7 mouse cellular contexts compared by ENCODE assay signal in the genomic region with DNA sequence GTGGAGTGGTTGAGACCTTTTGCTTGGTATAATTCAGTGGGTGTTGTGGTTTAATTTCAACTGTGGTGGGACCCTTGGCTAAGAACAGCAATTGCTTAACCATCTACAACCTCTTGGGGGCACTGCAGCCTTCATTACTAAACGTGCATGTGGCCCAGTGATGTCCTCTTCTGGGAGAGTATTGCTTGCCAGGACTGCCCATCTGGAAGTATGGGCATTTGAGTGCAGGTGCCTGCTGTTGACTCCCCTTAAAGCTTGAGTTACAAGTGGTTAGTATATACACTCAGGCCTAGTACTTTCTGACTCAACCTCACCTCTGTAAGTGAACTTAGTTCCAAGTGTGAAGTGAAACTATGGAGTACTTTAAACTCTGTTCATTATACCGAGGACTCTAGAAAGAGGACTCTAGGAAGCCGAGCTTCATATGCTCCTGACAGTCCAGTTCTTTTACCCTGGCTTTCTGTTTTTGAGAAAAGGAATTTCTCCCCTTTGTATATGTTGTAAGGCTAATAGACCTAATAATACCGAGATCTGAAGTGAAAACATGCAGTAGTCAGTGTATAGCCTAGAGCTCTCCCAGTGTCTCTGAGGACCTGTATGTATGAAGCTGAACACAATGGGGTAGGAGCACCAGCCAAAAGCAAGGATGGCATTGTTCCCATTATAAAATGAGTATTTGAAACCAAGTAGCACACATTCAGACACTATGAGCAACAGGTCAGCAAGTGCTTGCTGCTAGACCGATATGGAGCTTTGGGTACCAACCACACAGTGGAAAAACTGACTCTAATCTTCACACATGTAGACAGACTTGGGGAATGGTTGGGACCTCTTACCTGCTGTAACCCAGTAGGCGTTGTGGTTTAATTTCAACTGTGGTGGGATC. TPM values are rescaled to one million over a fixed set of nuclear protein-coding genes. Genes with fewer than 3 reads are reported as not detected.
DNase-seq lines count a peak whose midpoint lies in the region; ATAC-seq and TF ChIP-seq lines count a peak whose summit lies in the region.

No protein-coding gene starts in this region.

- H3K36me3 ChIP-seq in C2C12 (ENCODE audit: control insufficient read depth, insufficient read depth) (peaks cover 17% of the 10 kb centered on the region), G1E (replicated peaks) (peaks cover 43% of the 10 kb centered on the region)
- peaks cover 8% of the 10 kb centered on the region; the same call in 1 of the 2 replicates for H3K36me3 ChIP-seq in forebrain, embryonic 16.5 days (ENCODE audit: control insufficient read depth, insufficient read depth)
- peaks cover 8% of the 10 kb centered on the region for H3K36me3 ChIP-seq in intestine, embryonic 16.5 days (ENCODE audit: control insufficient read depth, insufficient read depth, low read length)
- H3K36me3 ChIP-seq in liver, embryonic 12.5 days = peaks cover 29% of the 10 kb centered on the region
- peaks cover 17% of the 10 kb centered on the region for H3K36me3 ChIP-seq in neural tube, embryonic 12.5 days

- H3K27ac ChIP-seq in forebrain, embryonic 16.5 days (ENCODE audit: low read length) = no peak overlapping the region
- H3K27ac ChIP-seq in intestine, embryonic 16.5 days (ENCODE audit: low read length) = no peak overlapping the region
- H3K27ac ChIP-seq in liver, embryonic 12.5 days = peak overlapping the region; percentile 23; the same call in 1 of the 2 replicates
- no peak overlapping the region for H3K27ac ChIP-seq in neural tube, embryonic 12.5 days

- H3K4me2 ChIP-seq in forebrain, embryonic 16.5 days (ENCODE audit: low read length) = no peak overlapping the region
- H3K4me2 ChIP-seq in intestine, embryonic 16.5 days (ENCODE audit: low read depth, low read length) = no peak overlapping the region
- H3K4me2 ChIP-seq in liver, embryonic 12.5 days = no peak overlapping the region
- H3K4me2 ChIP-seq in neural tube, embryonic 12.5 days (replicated peaks) = no peak overlapping the region

- H3K4me3 ChIP-seq in C2C12 (ENCODE audit: insufficient read depth, poor library complexity, severe bottlenecking) (no peak overlapping the region), G1E (ENCODE audit: low read depth, low read length) (no peak overlapping the region)
- no peak overlapping the region for H3K4me3 ChIP-seq in forebrain, embryonic 16.5 days (replicated peaks; ENCODE audit: low read length)
- H3K4me3 ChIP-seq in intestine, embryonic 16.5 days (ENCODE audit: low read length) = no peak overlapping the region
- H3K4me3 ChIP-seq in liver, embryonic 12.5 days = no peak overlapping the region
- no peak overlapping the region for H3K4me3 ChIP-seq in neural tube, embryonic 12.5 days

- H3K9me3 ChIP-seq in G1E (replicated peaks) = no peaks in the 10 kb centered on the region
- no peaks in the 10 kb centered on the region for H3K9me3 ChIP-seq in forebrain, embryonic 16.5 days (ENCODE audit: control insufficient read depth, low read length)
- no peaks in the 10 kb centered on the region for H3K9me3 ChIP-seq in intestine, embryonic 16.5 days (ENCODE audit: control insufficient read depth, low read length)
- no peaks in the 10 kb centered on the region for H3K9me3 ChIP-seq in liver, embryonic 12.5 days (replicated peaks)
- H3K9me3 ChIP-seq in neural tube, embryonic 12.5 days = no peaks in the 10 kb centered on the region

- no peak overlapping the region for H3K9ac ChIP-seq in forebrain, embryonic 16.5 days (replicated peaks; ENCODE audit: low read depth, low read length)
- H3K9ac ChIP-seq in intestine, embryonic 16.5 days (ENCODE audit: low read depth, low read length) = no peak overlapping the region
- H3K9ac ChIP-seq in liver, embryonic 12.5 days = no peak overlapping the region
- H3K9ac ChIP-seq in neural tube, embryonic 12.5 days = no peak overlapping the region

- peaks cover 24% of the 10 kb centered on the region for H3K79me2 ChIP-seq in C2C12 (ENCODE audit: control insufficient read depth, insufficient read depth)

- no peak overlapping the region for H3ac ChIP-seq in C2C12 (ENCODE audit: control insufficient read depth, insufficient read length, low read depth)

- ATAC-seq in G1E (ENCODE audit: extremely low read depth, insufficient number of reproducible peaks, low FRiP score, poor library complexity, severe bottlenecking) = peak; percentile 50
- peak; percentile 71 for ATAC-seq in forebrain, embryonic 16.5 days
- ATAC-seq in intestine, embryonic 16.5 days = peak; percentile 61
- ATAC-seq in liver, embryonic 12.5 days = peak; percentile 52
- peak; percentile 44; the same call in 1 of the 2 replicates for ATAC-seq in neural tube, embryonic 12.5 days (ENCODE audit: low FRiP score, low read depth)

- 41% methylated on average over 6 of the region's 6 CpGs for WGBS in forebrain, embryonic 16.5 days
- WGBS in intestine, embryonic 16.5 days = 47% methylated on average over 6 of the region's 6 CpGs
- WGBS in liver, embryonic 12.5 days (ENCODE audit: insufficient replicate concordance) = 44% methylated on average over 6 of the region's 6 CpGs
- WGBS in neural tube, embryonic 12.5 days = 59% methylated on average over 6 of the region's 6 CpGs

- TF ChIP-seq CTCF in C2C12 (IDR thresholded peaks at IDR 0.05; ENCODE audit: control insufficient read depth, insufficient read depth, insufficient read length) = peak; percentile 24
- peak; percentile 52 for TF ChIP-seq CTCF in G1E (IDR thresholded peaks at IDR 0.05; ENCODE audit: low read depth, low read length)

- H3K27me3 ChIP-seq in C2C12 (ENCODE audit: control insufficient read depth, insufficient read depth, insufficient read length) (no peaks in the 10 kb centered on the region), G1E (ENCODE audit: insufficient read depth, low read length) (no peaks in the 10 kb centered on the region)
- H3K27me3 ChIP-seq in forebrain, embryonic 16.5 days (replicated peaks; ENCODE audit: control insufficient read depth, insufficient read depth, low read length) = no peaks in the 10 kb centered on the region
- H3K27me3 ChIP-seq in intestine, embryonic 16.5 days (replicated peaks; ENCODE audit: control insufficient read depth, insufficient read depth, low read length) = no peaks in the 10 kb centered on the region
- no peaks in the 10 kb centered on the region for H3K27me3 ChIP-seq in liver, embryonic 12.5 days (replicated peaks)
- H3K27me3 ChIP-seq in neural tube, embryonic 12.5 days (replicated peaks) = no peaks in the 10 kb centered on the region

- H3K79me3 ChIP-seq in C2C12 (ENCODE audit: low read depth) = peaks cover 8% of the 10 kb centered on the region

- DNase-seq in G1E (ENCODE audit: low spot score) = no peak
- DNase-seq in cerebellum, adult 8-10 months = peak; percentile 59

- peaks cover 14% of the 10 kb centered on the region; the same call in 1 of the 2 replicates for H3K4me1 ChIP-seq in G1E (ENCODE audit: insufficient read depth, low read depth, low read length)
- peaks cover 15% of the 10 kb centered on the region for H3K4me1 ChIP-seq in forebrain, embryonic 16.5 days (replicated peaks; ENCODE audit: control insufficient read depth, insufficient read depth, low read length)
- H3K4me1 ChIP-seq in intestine, embryonic 16.5 days (ENCODE audit: control insufficient read depth, insufficient read depth, low read length) = peaks cover 8% of the 10 kb centered on the region; the same call in 1 of the 2 replicates
- H3K4me1 ChIP-seq in liver, embryonic 12.5 days = peaks cover 14% of the 10 kb centered on the region; the same call in 1 of the 2 replicates
- peaks cover 10% of the 10 kb centered on the region for H3K4me1 ChIP-seq in neural tube, embryonic 12.5 days

RNA-seq across cellular contexts. Expression of a gene that starts 6.2 kb away (rescaled TPM):
- polyA plus RNA-seq in C2C12 (2012; fragmentation: generic; extraction: Trizol) = 2.2 TPM
- total RNA-seq in G1E (2014; fragmentation: Nextera tagmentation) = not detected in 2 replicates
- total RNA-seq in G1E (2017) = not detected in 2 replicates
- polyA plus RNA-seq in G1E (2012) = 0.22 and 0.45 TPM in 2 replicates
- polyA plus RNA-seq in forebrain, embryonic 16.5 days (2015; fragmentation: Nextera tagmentation; extraction: Ambion mirVana) = 0.39 and 0.46 TPM in 2 replicates
- 0.18 and 0.24 TPM in 2 replicates for polyA plus RNA-seq in intestine, embryonic 16.5 days (2015; fragmentation: Nextera tagmentation; extraction: Ambion mirVana)
- 0.38 and 0.66 TPM in 2 replicates for polyA plus RNA-seq in liver, embryonic 12.5 days (2016; fragmentation: Nextera tagmentation; extraction: Ambion mirVana)
- 0.92 and 1.1 TPM in 2 replicates for polyA plus RNA-seq in neural tube, embryonic 12.5 days (2016; fragmentation: Nextera tagmentation; extraction: Ambion mirVana)

RNA-seq across cellular contexts. Expression of a gene that starts 7.1 kb away (rescaled TPM):
- polyA plus RNA-seq in C2C12 (2012; fragmentation: generic; extraction: Trizol) (918 TPM), G1E (2012) (28.0 and 92.4 TPM in 2 replicates)
- total RNA-seq in G1E (2014; fragmentation: Nextera tagmentation) (477 and 495 TPM in 2 replicates), G1E (2017) (212 and 267 TPM in 2 replicates)
- 1,295 and 1,372 TPM in 2 replicates for polyA plus RNA-seq in forebrain, embryonic 16.5 days (2015; fragmentation: Nextera tagmentation; extraction: Ambion mirVana)
- polyA plus RNA-seq in intestine, embryonic 16.5 days (2015; fragmentation: Nextera tagmentation; extraction: Ambion mirVana) = 897 and 920 TPM in 2 replicates
- polyA plus RNA-seq in liver, embryonic 12.5 days (2016; fragmentation: Nextera tagmentation; extraction: Ambion mirVana) = 657 and 673 TPM in 2 replicates
- 1,083 and 1,154 TPM in 2 replicates for polyA plus RNA-seq in neural tube, embryonic 12.5 days (2016; fragmentation: Nextera tagmentation; extraction: Ambion mirVana)

RNA-seq across cellular contexts. Expression of a gene that starts 42.0 kb away (rescaled TPM):
- polyA plus RNA-seq in C2C12 (2012; fragmentation: generic; extraction: Trizol) (31.4 TPM), G1E (2012) (37.4 and 43.7 TPM in 2 replicates)
- total RNA-seq in G1E (2014; fragmentation: Nextera tagmentation) (68.3 and 87.9 TPM in 2 replicates), G1E (2017) (38.0 and 42.9 TPM in 2 replicates)
- 33.4 and 38.3 TPM in 2 replicates for polyA plus RNA-seq in forebrain, embryonic 16.5 days (2015; fragmentation: Nextera tagmentation; extraction: Ambion mirVana)
- 59.9 and 73.1 TPM in 2 replicates for polyA plus RNA-seq in intestine, embryonic 16.5 days (2015; fragmentation: Nextera tagmentation; extraction: Ambion mirVana)
- 87.1 and 88.8 TPM in 2 replicates for polyA plus RNA-seq in liver, embryonic 12.5 days (2016; fragmentation: Nextera tagmentation; extraction: Ambion mirVana)
- 26.6 and 28.2 TPM in 2 replicates for polyA plus RNA-seq in neural tube, embryonic 12.5 days (2016; fragmentation: Nextera tagmentation; extraction: Ambion mirVana)

RNA-seq across cellular contexts. Expression of a gene that starts 51.0 kb away (rescaled TPM):
- polyA plus RNA-seq in C2C12 (2012; fragmentation: generic; extraction: Trizol) = 25.2 TPM
- 29.0 and 30.3 TPM in 2 replicates for total RNA-seq in G1E (2014; fragmentation: Nextera tagmentation)
- 32.2 and 36.5 TPM in 2 replicates for total RNA-seq in G1E (2017)
- 112 and 117 TPM in 2 replicates for polyA plus RNA-seq in G1E (2012)
- polyA plus RNA-seq in forebrain, embryonic 16.5 days (2015; fragmentation: Nextera tagmentation; extraction: Ambion mirVana) = 10.5 and 13.5 TPM in 2 replicates
- polyA plus RNA-seq in intestine, embryonic 16.5 days (2015; fragmentation: Nextera tagmentation; extraction: Ambion mirVana) = 8.3 and 10.2 TPM in 2 replicates
- polyA plus RNA-seq in liver, embryonic 12.5 days (2016; fragmentation: Nextera tagmentation; extraction: Ambion mirVana) = 11.3 and 11.4 TPM in 2 replicates
- polyA plus RNA-seq in neural tube, embryonic 12.5 days (2016; fragmentation: Nextera tagmentation; extraction: Ambion mirVana) = 15.0 and 15.6 TPM in 2 replicates

RNA-seq across cellular contexts. Expression of a gene that starts 58.5 kb away (rescaled TPM):
- 29.4 TPM for polyA plus RNA-seq in C2C12 (2012; fragmentation: generic; extraction: Trizol)
- 76.6 and 83.4 TPM in 2 replicates for total RNA-seq in G1E (2014; fragmentation: Nextera tagmentation)
- total RNA-seq in G1E (2017) = 13.5 and 14.6 TPM in 2 replicates
- 50.1 and 51.7 TPM in 2 replicates for polyA plus RNA-seq in G1E (2012)
- 37.8 and 38.3 TPM in 2 replicates for polyA plus RNA-seq in forebrain, embryonic 16.5 days (2015; fragmentation: Nextera tagmentation; extraction: Ambion mirVana)
- 58.2 and 58.3 TPM in 2 replicates for polyA plus RNA-seq in intestine, embryonic 16.5 days (2015; fragmentation: Nextera tagmentation; extraction: Ambion mirVana)
- polyA plus RNA-seq in liver, embryonic 12.5 days (2016; fragmentation: Nextera tagmentation; extraction: Ambion mirVana) = 44.0 and 44.1 TPM in 2 replicates
- 37.0 and 39.2 TPM in 2 replicates for polyA plus RNA-seq in neural tube, embryonic 12.5 days (2016; fragmentation: Nextera tagmentation; extraction: Ambion mirVana)
